Comparison of ENCODE assay signal across 20 mouse cellular contexts in the genomic region with DNA sequence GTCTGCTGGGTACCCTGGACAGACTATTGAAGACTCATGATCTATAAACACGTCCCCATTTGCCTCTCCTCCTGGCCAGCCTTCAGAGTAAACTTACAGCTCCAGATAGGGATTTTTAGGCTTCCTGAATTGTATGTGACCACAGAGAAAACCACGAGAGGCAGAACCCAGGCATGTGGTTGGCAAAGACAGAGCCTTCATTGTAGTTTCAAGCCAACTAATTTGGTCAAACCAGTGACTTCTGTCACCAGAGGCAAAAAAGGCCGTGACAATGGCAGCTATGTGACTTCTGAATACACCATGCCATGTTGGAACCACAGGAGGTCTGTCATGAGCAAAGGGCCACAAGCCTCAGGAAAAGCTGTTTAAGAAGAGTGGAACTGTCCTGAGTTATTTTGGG.
"Had no signal": no experiment of that assay in that cellular context is flagged by ENCODE, and none has a peak within 500 bp of the region (broad histone marks: within the 10 kb centered on the region; RNA-seq: fewer than 3 reads in every experiment).

No protein-coding gene starts in this region.

- DNase-seq: kidney, adult 18-20 months; kidney, adult 9 months; kidney, postnatal 25 days; layer of hippocampus, adult 9-11 months; liver, postnatal 0 days; lung, embryonic 14.5 days; right cerebral cortex, postnatal 25 days; spleen, adult 18-20 months; thymus, postnatal 36 days had no signal

- H3K4me2 ChIP-seq: lung, embryonic 14.5 days; neural tube, embryonic 12.5 days; neural tube, embryonic 15.5 days; stomach, embryonic 15.5 days had no signal

- ATAC-seq: liver, postnatal 0 days; lung, postnatal 0 days; midbrain, embryonic 16.5 days had no signal

- H3K27ac ChIP-seq: kidney, postnatal 0 days; layer of hippocampus, adult 2 months; left cerebral cortex, adult 2 months; liver, embryonic 14.5 days; midbrain, embryonic 10.5 days; neural tube, embryonic 12.5 days; neural tube, embryonic 15.5 days; stomach, embryonic 15.5 days had no signal

- H3K4me1 ChIP-seq: stomach, embryonic 15.5 days had no signal

- H3K36me3 ChIP-seq: midbrain, embryonic 10.5 days; neural tube, embryonic 12.5 days; neural tube, embryonic 15.5 days; stomach, embryonic 15.5 days had no signal

- H3K27me3 ChIP-seq: megakaryocyte, embryonic 14.5 days; neural tube, embryonic 12.5 days; neural tube, embryonic 15.5 days; stomach, embryonic 15.5 days had no signal

- H3K9ac ChIP-seq: liver, embryonic 14.5 days; liver, postnatal 0 days; lung, embryonic 14.5 days; neural tube, embryonic 12.5 days; neural tube, embryonic 15.5 days; stomach, embryonic 15.5 days had no signal

- H3K4me3 ChIP-seq: layer of hippocampus, adult 2 months; left cerebral cortex, adult 2 months; megakaryocyte, embryonic 14.5 days; midbrain, embryonic 10.5 days; neural tube, embryonic 12.5 days; neural tube, embryonic 15.5 days; stomach, embryonic 15.5 days had no signal

- H3K9me3 ChIP-seq: megakaryocyte, embryonic 14.5 days; midbrain, embryonic 10.5 days; neural tube, embryonic 12.5 days; neural tube, embryonic 15.5 days; stomach, embryonic 15.5 days had no signal
